Mouse (Mus musculus) megakaryocyte, embryonic 14.5 days (primary cell): ENCODE results near the gene Slc18a3.

Experiments
- FLI1 ChIP-seq: IDR thresholded peaks from 2 replicates; pipeline ENCODE4 v1.6.1; 2012; ENCODE audit warnings: low read length, inconsistent platforms, mixed read lengths
- GATA1 ChIP-seq: IDR thresholded peaks from 3 replicates; pipeline ENCODE4 v1.6.1; 2012; ENCODE audit warnings: mixed read lengths, low read length, inconsistent platforms, borderline replicate concordance

DNA sequence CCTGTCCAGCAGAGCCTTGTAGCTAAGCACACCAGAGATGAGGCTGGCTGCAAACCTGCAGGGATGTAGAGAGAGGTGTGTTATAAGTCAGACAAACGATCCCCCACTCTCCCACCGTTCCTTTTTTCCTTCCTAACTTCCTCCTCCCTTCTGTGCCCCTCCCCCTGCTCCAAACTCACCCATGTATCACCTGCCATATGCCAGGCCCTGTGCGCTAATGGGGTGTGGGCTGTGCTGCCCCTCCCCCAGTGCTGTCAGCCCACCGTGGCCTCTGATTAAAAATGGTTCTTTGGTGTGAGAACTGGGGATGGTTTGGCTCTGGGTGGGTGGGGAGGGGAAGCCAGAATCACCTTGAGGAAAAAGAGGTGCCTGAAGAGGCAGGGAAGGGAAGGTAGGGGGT lies 12.1 kb downstream of the Slc18a3 start:
- TF ChIP-seq GATA1: no peak
- no peak for TF ChIP-seq FLI1
